Mouse (Mus musculus) frontal cortex, postnatal 36 days (tissue): Measurements from ENCODE around the gene Nfix.

ENCODE experiments used
- DNase-seq, 2 experiments: peaks; one replicate each; pipeline ENCODE4 v3.0.0; 2022; ENCODE audit warnings: low spot score in 2 of 2

The Nfix gene

GRCm38 (mm10) chr8:84799999-84800831 lies at the start of gene Nfix:
Gene Nfix (minus strand): TSS chr8:84800344.
- DNase-seq = peak in 1 of 2 experiments; percentile 63

DNA sequence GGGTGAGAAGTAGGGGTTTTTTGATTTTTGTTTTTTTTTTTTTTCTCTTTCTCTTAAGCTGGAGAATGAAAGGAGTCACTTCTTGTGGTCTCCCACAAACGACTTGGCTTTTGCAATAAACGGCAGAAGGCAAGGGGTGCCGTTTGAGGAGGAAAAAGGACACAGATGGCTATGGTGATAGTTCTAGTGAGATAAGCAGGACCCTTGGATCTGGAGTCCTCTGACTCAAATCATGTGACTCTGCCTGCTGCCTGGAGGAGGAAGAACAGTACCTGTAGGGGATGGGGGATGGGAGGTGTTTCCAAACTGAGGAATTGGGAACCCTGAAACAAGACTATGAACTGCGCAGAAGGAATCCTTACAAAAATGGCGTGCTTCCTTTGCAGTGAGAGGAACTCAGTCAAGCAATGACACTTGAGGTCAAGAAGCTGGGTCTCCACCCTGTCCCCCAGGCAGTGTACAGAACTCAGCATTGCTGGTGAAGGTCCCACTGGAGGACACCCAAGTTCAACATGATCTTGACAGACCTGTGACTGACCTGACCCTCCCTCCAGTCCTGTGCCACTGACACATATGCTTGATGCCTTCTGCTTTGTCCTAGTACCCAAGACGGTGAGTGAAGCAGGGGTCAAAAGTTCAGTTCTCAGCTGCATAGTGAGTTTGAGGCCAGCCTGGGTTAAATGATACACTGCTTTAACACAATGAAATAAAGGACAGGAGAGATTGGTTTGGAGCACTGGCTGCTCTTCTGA lies 47.7 kb upstream of the Nfix start:
- no peak for DNase-seq

- peak; percentile 100 for DNase-seq
These were observed 46.8 kb upstream of the Nfix start, which contains the start of gene Calr for GRCm38 (mm10) chr8:84846722-84847572. Gene Calr (minus strand): TSS chr8:84846934.

GRCm38 (mm10) chr8:84846094-84846721 lies 46.1 kb upstream of the Nfix start:
- no peak for DNase-seq

GRCm38 (mm10) chr8:84845355-84846093 lies 45.4 kb upstream of the Nfix start:
- DNase-seq = peak in 1 of 2 experiments; percentile 37

- no peak for DNase-seq
These were observed 44.4 kb upstream of the Nfix start for GRCm38 (mm10) chr8:84844397-84845070.

DNA sequence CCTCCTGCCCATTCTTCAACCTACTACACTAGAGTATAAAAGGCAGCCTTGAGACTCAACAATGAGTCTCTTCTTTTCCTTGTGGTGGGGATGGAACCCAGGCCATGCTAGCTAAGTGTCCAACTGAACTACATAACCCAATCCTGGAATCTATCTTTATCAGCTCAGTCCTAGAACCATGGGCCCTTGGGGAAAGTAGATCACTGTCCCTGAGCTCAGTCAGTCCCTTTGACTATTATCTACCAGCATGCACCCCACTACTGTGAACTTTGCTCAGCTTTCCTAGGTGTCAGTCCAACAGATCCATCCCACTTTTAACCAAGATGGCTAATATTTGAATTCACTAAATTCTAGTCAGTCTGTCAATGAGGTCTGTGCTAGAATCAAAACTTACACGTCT lies 41.4 kb upstream of the Nfix start:
- DNase-seq = no peak

GRCm38 (mm10) chr8:84840248-84840999 lies 40.3 kb upstream of the Nfix start, which contains the start of gene Rad23a:
Gene Rad23a (minus strand): TSS chr8:84840665.
- peak; percentile 92 for DNase-seq

DNA sequence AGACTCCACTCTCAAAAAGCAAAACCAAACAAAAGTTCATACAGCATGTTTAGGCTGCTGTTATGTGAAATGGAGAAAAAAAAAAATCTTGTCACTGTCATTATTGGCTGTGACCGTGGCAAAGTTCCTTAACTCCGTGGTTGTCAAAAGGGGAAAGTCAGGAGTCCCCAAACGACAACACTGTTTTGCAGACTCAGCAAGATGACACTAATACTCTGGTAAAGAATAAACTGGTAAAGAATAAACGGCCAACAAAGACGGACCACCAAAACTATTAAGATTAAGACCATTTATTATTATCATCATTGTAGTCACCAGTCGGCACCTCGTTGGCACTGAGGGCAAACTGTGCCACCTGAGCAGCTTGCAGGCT lies 39.7 kb upstream of the Nfix start:
- DNase-seq = no peak

GRCm38 (mm10) chr8:84839411-84839810 lies 39.3 kb upstream of the Nfix start:
- DNase-seq = no peak

- DNase-seq = no peak
These were observed 38.4 kb upstream of the Nfix start for GRCm38 (mm10) chr8:84838513-84838912.

- no peak for DNase-seq
These were observed 37.8 kb upstream of the Nfix start for GRCm38 (mm10) chr8:84837912-84838470.

DNA sequence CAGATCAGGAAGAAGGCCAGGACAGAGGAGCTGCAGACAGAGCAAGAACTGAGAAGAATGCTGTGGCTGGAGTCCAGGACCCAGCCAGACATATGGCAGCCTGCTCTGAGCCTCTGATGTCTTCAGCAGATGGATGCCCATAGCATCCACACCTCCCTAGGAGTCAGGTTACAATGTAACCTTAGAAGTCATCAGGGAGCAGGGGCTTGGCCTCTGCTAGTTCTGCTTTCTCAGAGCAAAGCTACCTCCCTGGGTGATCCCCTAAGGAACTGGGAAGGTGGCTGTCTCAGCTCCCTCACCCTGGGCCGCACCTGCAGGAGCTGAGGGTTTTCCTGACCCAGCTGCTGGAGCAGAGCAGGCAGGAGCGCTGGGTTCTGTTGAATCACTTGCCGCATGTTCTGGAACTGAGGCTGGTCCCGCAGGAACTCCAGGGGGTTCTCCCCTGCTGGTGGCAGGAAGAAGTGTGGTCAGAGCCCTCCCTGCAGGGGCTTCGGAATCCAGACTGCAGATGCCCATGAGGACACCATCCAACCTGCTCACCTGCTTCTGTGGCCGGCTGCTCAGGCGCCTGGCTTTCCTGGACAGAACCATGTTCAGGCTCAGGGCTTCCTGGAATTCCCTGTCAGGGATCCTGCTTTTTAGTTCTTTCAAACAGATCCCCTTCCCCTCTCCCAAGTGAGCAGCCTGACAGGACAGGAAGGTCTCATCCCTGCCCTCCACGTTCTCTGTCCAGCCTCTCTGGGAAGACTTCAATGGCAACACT lies 37.2 kb upstream of the Nfix start:
- DNase-seq = no peak

- peak; percentile 77 to 86 for DNase-seq
These were observed 35.0 kb upstream of the Nfix start for GRCm38 (mm10) chr8:84834866-84835855.

DNA sequence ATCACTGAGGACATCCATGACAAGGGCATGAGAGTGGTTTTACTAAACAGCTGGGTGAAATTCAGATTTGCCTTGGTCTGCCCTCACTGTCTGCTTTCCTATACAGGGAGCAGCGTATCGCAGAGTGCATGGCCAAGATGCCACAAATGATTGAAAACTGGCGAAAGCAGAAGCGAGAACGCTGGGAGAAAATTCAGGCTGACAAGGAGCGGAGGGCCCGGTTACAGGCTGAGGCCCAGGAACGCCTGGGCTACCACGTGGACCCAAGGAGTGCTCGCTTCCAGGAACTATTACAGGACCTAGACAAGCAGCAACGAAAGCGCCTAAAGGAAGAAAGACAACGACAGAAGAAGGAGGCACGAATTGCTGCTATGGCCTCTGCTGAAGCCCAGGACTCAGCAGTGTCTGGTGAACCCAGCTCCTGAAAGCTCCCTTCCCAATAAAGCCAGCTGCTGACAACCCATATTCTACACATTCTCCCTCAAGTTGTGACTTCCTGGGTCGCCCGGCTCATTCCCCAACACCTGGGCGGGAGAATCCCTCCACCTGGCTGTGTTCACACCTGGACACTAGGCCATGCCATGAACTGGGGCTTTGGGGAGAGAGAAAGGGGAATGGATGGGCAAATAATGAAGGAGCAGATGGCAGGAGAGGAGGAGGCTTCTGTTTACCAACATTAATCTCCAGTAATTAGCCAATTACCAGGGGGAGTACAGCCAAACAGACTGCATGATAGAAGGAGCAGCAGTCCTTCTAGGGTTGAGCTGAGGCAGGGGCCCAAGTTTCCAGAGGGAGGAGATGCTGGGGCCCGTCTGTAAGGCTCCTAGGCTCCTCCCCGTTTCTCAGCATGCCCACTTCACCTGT lies 34.1 kb upstream of the Nfix start:
- no peak for DNase-seq
